Mouse (Mus musculus) neural tube, embryonic 13.5 days (tissue): ENCODE measurements at regions not wholly inside any gene's neighbourhood (a gene's known extent, or its start where the extent isn't known, plus 50 kb on each side); places are given as distances from the start of the nearest gene placed in this dataset.
"Not testable (repeated sequence)": the region's sequence is repeated elsewhere in the genome, so short reads cannot be mapped to it uniquely, and the experiment has no call there.

Experiments
- ATAC-seq: fragments of 200-750 bp; cut with Nextera tagmentation; 2 replicates; pipeline ENCODE4 v1.8.0; 2017; ENCODE audit warnings: low read depth, mild to moderate bottlenecking, moderate TSS enrichment, moderate library complexity
- H3K27ac ChIP-seq: fragments of 300-500 bp; sonication (generic); replicated peaks from 2 replicates; pipeline ENCODE4 v1.5.1; 2015; ENCODE audit warnings: moderate library complexity, mild to moderate bottlenecking, inconsistent platforms
- H3K27me3 ChIP-seq: fragments of 300-500 bp; sonication (generic); 2 replicates; pipeline ENCODE4 v1.6.1; 2015; ENCODE audit warnings: mild to moderate bottlenecking, inconsistent platforms
- H3K36me3 ChIP-seq: fragments of 300-500 bp; sonication (generic); 2 replicates; pipeline ENCODE4 v1.6.1; 2015; ENCODE audit warnings: mild to moderate bottlenecking, inconsistent platforms
- H3K4me1 ChIP-seq: fragments of 300-500 bp; sonication (generic); replicated peaks from 2 replicates; pipeline ENCODE4 v1.6.1; 2015; ENCODE audit warnings: inconsistent platforms
- H3K4me2 ChIP-seq: fragments of 300-500 bp; sonication (generic); 2 replicates; pipeline ENCODE4 v1.6.1; 2015; ENCODE audit warnings: inconsistent platforms, mild to moderate bottlenecking, moderate library complexity
- H3K4me3 ChIP-seq: fragments of 300-500 bp; sonication (generic); 2 replicates; pipeline ENCODE4 v1.5.1; 2015; ENCODE audit warnings: mild to moderate bottlenecking, inconsistent platforms
- H3K9ac ChIP-seq: fragments of 300-500 bp; sonication (generic); 2 replicates; pipeline ENCODE4 v1.6.1; 2015; ENCODE audit warnings: moderate library complexity, mild to moderate bottlenecking, inconsistent platforms
- H3K9me3 ChIP-seq: fragments of 300-500 bp; sonication (generic); 2 replicates; pipeline ENCODE4 v1.6.1; 2016; ENCODE audit warnings: inconsistent platforms
- WGBS: fragments of 180-500 bp; shearing (Covaris S2); methylation state at CpG from one replicate; pipeline ENCODE4 v1.1.7; 2015; 5-methylcytosine and 5-hydroxymethylcytosine counted together

DNA sequence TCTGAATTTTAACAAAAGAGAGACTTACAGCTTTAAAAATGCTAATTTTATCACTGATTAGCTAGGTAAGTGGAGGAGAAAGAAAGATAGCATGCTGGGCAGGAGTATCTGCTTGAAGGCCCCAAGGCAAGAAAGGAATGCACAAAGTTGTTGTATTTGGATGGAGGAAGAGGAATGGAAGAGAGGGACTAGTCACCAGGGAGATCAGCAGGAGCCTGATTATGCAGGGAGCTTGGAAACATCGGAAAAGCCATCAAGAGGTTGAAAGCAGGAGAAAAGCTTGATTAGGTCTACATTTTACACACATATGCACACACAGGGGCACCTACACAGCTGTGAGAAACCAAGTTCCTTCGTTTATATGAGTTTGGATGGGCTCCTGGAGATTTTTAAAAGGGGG is 188.1 kb downstream of the Lyplal1 start:
- Histone ChIP-seq H3K9ac (no peak overlapping the region), H3K4me1 (no peaks in the 10 kb centered on the region), H3K4me2 (no peak overlapping the region), H3K27me3 (no peaks in the 10 kb centered on the region), H3K9me3 (no peaks in the 10 kb centered on the region), H3K4me3 (no peak overlapping the region), H3K36me3 (no peaks in the 10 kb centered on the region), H3K27ac (no peak overlapping the region)
- 17% methylated on average over 2 of the region's 2 CpGs for WGBS
- ATAC-seq = no peak

DNA sequence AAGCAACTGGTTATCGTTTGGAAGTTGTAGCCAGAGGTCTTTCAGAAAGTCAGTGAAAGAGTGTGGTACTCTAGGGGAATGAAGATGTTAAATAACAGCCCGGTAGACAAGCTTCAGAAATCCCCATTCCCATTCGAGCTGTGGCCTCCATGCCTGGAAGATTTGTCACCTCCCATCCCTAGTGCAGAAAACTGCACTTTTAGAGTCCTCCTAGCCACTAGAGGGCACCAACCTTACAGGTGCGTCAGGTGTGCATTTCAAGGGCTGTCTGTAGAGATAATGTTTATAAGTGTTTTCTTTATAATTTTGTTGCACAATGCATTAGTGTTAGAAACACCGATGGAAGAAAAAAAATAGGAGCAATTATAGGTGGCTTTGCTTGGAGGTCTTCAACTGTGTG is 187.3 kb downstream of the Lyplal1 start:
- no peaks in the 10 kb centered on the region for H3K27me3 ChIP-seq
- WGBS = 86% methylated on average over 5 of the region's 5 CpGs
- no peaks in the 10 kb centered on the region for H3K36me3 ChIP-seq
- ATAC-seq = no peak
- H3K27ac ChIP-seq = no peak overlapping the region
- H3K9ac ChIP-seq = no peak overlapping the region
- no peak overlapping the region for H3K4me3 ChIP-seq
- H3K4me1 ChIP-seq = no peaks in the 10 kb centered on the region
- no peaks in the 10 kb centered on the region for H3K9me3 ChIP-seq
- H3K4me2 ChIP-seq = no peak overlapping the region

DNA sequence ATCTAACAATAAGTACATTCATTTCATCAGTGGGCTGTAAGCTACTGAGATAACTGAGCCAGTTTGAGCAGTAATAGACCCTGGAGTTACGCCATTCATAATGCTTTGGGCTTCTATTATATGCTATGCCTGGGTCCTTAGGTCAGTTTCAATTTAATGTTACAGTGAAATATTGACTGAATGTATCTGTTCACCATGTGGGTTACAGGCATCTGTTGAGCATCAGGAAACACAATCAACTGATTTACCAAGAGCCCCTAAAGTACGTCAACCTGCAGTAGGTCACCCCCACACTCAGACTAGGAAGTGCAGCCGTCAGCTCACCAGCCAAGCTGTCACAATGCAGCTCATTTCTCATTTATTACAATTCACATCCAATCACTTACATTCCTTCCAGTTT is 183.5 kb downstream of the Lyplal1 start:
- no peak overlapping the region for H3K9ac ChIP-seq
- no peaks in the 10 kb centered on the region for H3K4me1 ChIP-seq
- 90% methylated on average over 3 of the region's 3 CpGs for WGBS
- H3K9me3 ChIP-seq = no peaks in the 10 kb centered on the region
- no peak for ATAC-seq
- H3K4me3 ChIP-seq = no peak overlapping the region
- H3K4me2 ChIP-seq = no peak overlapping the region
- H3K36me3 ChIP-seq = no peaks in the 10 kb centered on the region
- no peak overlapping the region for H3K27ac ChIP-seq
- H3K27me3 ChIP-seq = no peaks in the 10 kb centered on the region

DNA sequence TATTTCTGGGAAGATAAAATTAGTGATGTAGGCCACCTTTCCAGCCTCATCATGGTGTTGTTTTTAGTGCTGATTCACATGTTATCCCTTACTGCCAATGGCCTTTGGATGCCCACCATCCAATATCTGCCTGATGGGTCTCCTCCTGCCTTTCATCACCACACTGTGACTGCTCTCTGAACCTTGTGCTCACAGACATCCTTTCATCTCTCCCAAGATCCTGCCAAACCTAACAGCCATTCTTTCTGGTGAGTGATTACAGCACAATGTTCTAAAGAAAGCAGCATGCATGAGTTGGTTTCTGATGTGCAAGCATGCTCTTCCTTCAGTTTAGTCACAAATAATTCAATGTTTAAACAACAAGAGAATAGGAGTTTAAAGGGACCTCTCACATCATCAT is 180.1 kb downstream of the Lyplal1 start:
- no peak for ATAC-seq
- Histone ChIP-seq H3K27ac (no peak overlapping the region), H3K4me2 (no peak overlapping the region), H3K4me1 (no peaks in the 10 kb centered on the region), H3K36me3 (no peaks in the 10 kb centered on the region), H3K27me3 (no peaks in the 10 kb centered on the region), H3K4me3 (no peak overlapping the region), H3K9me3 (no peaks in the 10 kb centered on the region), H3K9ac (no peak overlapping the region)

DNA sequence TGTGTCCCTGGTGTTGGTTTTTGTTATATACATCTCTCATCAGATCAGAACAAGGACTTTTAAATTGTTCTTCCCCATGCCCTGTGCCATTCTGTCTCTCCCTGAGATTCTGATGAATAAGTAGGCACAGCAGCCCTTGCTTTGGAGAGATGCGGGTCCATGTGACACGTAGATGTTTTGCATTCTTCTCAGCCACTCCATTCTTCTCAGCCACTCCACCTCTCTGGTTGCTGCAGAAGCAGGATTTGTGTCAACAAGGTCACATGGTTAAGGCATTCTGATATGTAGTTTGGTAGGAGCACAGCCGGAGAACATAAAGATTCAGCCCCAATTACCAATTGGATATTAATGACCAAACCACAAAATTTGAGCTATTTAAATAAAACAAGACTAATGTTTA is 177.2 kb downstream of the Lyplal1 start:
- WGBS = 83% methylated on average over 3 of the region's 3 CpGs
- no peaks in the 10 kb centered on the region for H3K27me3 ChIP-seq
- H3K9me3 ChIP-seq = no peaks in the 10 kb centered on the region
- H3K4me1 ChIP-seq = no peaks in the 10 kb centered on the region
- ATAC-seq = no peak
- H3K27ac ChIP-seq = no peak overlapping the region
- H3K36me3 ChIP-seq = no peaks in the 10 kb centered on the region
- H3K4me2 ChIP-seq = no peak overlapping the region
- H3K4me3 ChIP-seq = no peak overlapping the region
- no peak overlapping the region for H3K9ac ChIP-seq

DNA sequence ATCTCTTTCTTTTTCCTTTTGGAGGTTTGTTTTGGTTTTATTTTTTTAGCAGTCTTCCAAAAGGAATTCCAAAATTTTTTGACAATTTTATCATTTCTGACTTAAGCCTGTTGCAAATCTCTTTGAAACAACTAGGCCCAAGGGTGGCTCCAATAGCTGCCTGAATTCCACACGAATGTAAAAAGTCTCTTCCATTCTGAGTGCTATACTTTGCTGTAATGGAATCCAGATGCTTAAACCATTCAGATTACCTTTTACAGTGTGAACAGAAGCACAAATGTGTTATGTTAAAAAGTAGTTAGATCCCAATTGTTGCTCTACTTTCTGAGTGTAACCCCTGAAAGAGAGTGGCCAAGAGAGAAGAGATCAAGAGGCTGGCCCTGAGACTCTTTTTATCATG is 176.6 kb downstream of the Lyplal1 start:
- H3K27ac ChIP-seq = no peak overlapping the region
- no peaks in the 10 kb centered on the region for H3K4me1 ChIP-seq
- no peaks in the 10 kb centered on the region for H3K36me3 ChIP-seq
- H3K4me3 ChIP-seq = no peak overlapping the region
- no peaks in the 10 kb centered on the region for H3K9me3 ChIP-seq
- ATAC-seq = no peak
- H3K4me2 ChIP-seq = no peak overlapping the region
- 70% methylated on average over 1 of the region's 1 CpGs for WGBS
- no peaks in the 10 kb centered on the region for H3K27me3 ChIP-seq
- no peak overlapping the region for H3K9ac ChIP-seq

DNA sequence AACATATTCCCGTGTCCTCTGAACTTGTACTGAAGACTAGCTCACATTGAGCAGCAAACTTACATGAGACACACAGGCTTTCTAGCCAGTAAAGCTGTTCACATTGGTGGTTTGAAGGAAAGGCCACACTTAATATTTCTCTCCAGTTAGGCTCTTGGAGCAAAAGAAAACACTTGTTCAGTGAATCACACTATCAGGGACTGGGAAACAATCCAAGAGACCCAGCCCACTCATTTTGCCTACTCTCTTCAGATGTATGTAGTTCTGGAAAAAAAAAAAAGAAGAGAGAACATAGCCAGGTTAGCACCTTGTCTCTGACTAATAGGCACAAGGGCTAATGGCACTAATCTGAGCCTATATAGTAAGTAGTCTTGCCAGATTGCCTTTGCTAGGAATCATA is 165.9 kb downstream of the Lyplal1 start:
- no peak overlapping the region for H3K4me3 ChIP-seq
- no peaks in the 10 kb centered on the region for H3K27me3 ChIP-seq
- H3K9me3 ChIP-seq = no peaks in the 10 kb centered on the region
- H3K4me1 ChIP-seq = no peaks in the 10 kb centered on the region
- H3K27ac ChIP-seq = no peak overlapping the region
- no peak for ATAC-seq
- no peak overlapping the region for H3K4me2 ChIP-seq
- WGBS = 89% methylated on average over 1 of the region's 1 CpGs
- H3K36me3 ChIP-seq = no peaks in the 10 kb centered on the region
- no peak overlapping the region for H3K9ac ChIP-seq

DNA sequence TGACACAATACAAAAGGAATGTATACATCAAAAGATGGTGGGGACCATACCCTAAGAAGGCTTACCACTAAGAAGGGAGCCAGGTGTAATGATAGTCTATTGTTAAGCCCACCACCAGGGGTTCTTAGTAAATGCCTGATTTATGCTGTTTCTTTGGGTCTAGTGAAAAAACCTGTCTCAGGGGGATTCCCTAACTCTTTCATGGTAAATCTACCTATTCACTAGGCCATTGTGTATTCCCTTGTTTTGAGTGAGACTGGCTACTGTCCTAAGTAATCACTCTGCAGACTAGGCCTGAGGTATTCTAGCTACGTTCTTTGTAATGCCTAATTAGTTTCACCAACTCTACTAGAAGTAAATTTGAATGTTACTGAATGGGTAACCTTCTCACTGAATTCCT is 161.3 kb downstream of the Lyplal1 start:
- not testable (repeated sequence) for H3K36me3 ChIP-seq, ATAC-seq, H3K9ac ChIP-seq, H3K9me3 ChIP-seq, H3K4me3 ChIP-seq, H3K27ac ChIP-seq, H3K27me3 ChIP-seq, H3K4me1 ChIP-seq, H3K4me2 ChIP-seq
- 22% methylated on average over 1 of the region's 1 CpGs for WGBS

DNA sequence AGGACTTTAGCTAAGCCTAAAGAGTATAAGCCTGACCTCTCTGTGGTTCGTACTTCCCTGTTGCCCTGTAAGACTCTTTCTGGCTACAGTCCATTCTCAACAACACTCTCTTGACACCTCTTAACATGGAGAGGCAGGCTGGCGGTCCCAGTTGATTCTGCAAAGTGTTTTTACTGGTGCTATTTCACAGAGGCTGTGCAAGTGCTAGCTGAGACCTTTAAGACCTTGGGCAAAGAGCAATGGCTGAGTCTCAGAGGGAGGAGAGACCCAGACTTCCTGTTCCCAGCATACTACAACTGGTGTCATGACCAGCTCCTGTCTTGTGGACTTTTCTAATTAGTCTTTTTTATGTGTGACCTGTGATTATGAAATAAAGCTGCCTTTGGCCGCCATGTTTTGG is 159.6 kb downstream of the Lyplal1 start:
- Histone ChIP-seq H3K4me2 (no peak overlapping the region), H3K4me1 (no peaks in the 10 kb centered on the region), H3K4me3 (no peak overlapping the region), H3K9me3 (no peaks in the 10 kb centered on the region), H3K27me3 (no peaks in the 10 kb centered on the region), H3K9ac (no peak overlapping the region), H3K36me3 (no peaks in the 10 kb centered on the region), H3K27ac (no peak overlapping the region)
- WGBS = 87% methylated on average over 3 of the region's 3 CpGs
- ATAC-seq = no peak

DNA sequence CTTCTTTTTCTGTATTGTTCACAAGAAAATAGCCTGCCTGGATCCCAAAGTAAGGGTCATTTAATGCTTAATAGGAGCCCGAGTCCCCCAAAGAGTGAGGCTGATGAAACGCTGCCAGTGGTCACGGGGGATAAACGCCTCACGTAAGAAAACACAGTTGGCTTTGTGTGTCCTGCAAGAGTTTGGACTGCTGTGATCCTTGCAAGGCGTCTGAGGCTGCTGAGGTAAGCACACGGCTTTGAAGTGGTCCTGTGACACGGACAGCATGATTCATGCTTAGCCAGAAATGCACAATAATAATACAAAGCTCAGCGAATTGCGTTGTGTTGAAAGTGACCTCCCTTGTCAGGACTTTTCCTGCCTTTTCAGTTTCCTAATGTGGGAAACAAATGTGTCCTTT is 158.8 kb downstream of the Lyplal1 start:
- H3K36me3 ChIP-seq = no peaks in the 10 kb centered on the region
- no peaks in the 10 kb centered on the region for H3K27me3 ChIP-seq
- ATAC-seq = no peak
- H3K4me3 ChIP-seq = no peak overlapping the region
- H3K4me1 ChIP-seq = no peaks in the 10 kb centered on the region
- no peaks in the 10 kb centered on the region for H3K9me3 ChIP-seq
- 42% methylated on average over 10 of the region's 10 CpGs for WGBS
- no peak overlapping the region for H3K27ac ChIP-seq
- no peak overlapping the region for H3K9ac ChIP-seq
- H3K4me2 ChIP-seq = no peak overlapping the region

DNA sequence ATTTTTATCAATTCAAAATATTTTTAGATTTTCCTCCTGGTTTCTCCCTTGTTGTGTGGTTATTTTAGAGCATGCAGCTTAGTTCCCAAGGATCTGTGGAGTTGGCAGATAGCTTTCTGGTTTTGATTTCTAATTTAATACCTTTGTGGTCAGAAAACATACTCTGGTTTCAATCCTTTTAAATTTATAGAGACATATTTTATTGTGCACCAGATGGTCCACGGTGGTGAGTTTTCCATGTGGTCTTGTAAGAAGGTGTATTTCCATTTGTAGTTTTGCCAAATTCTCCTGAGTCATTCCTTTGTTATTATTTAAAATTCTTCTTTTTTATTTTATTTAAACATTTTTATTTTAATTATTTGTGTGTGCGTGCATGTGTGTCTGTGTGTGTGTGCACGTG is 154.5 kb downstream of the Lyplal1 start:
- 87% methylated on average over 3 of the region's 3 CpGs for WGBS
- H3K9ac ChIP-seq = no peak overlapping the region
- no peaks in the 10 kb centered on the region for H3K27me3 ChIP-seq
- no peak overlapping the region for H3K4me3 ChIP-seq
- H3K36me3 ChIP-seq = no peaks in the 10 kb centered on the region
- H3K9me3 ChIP-seq = no peaks in the 10 kb centered on the region
- no peak overlapping the region for H3K4me2 ChIP-seq
- no peak overlapping the region for H3K27ac ChIP-seq
- no peak for ATAC-seq
- no peaks in the 10 kb centered on the region for H3K4me1 ChIP-seq

DNA sequence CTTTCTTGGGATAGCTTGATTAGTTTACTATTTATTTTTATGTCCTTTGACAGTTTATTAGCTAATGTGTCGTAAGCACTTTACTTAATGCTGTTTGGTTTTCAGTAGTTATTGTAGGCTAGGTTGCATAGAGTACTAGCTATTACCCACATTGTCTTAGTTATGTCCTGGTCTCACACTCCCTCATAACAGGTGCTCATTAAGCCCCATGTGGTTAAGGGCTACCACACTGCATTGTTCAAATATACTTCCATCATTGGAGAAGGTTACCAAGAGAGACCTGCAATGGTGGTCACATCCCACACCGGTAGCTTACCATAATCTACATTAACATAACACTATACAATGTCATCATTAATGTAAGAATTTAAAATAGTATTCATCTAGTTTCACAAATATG is 153.3 kb downstream of the Lyplal1 start:
- Histone ChIP-seq H3K27ac (no peak overlapping the region), H3K9me3 (no peaks in the 10 kb centered on the region), H3K27me3 (no peaks in the 10 kb centered on the region), H3K4me3 (no peak overlapping the region), H3K4me2 (no peak overlapping the region), H3K4me1 (no peaks in the 10 kb centered on the region), H3K36me3 (no peaks in the 10 kb centered on the region), H3K9ac (no peak overlapping the region)
- WGBS = 95% methylated on average over 2 of the region's 2 CpGs
- ATAC-seq = no peak

DNA sequence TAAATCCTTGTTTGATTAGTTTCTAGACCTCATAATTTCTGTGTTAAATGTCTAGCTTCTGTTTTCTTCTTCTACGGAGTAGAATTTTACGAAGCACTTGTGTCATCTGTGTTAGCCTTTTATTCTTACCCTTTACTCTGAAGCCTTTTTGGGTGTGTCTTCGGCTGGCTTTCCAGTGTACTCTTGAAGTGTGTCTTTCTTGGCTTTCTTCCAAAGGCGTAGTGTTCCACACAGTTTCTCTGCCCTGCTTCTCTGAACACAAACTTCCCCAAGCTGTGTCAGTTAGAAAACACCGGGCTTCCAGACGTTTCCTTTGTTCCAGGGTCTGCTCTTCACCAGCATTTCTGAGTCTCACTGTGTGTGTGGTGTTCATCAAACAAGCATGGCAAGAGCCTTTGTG is 152.7 kb downstream of the Lyplal1 start:
- ATAC-seq = no peak
- Histone ChIP-seq H3K27ac (no peak overlapping the region), H3K9me3 (no peaks in the 10 kb centered on the region), H3K4me3 (no peak overlapping the region), H3K36me3 (no peaks in the 10 kb centered on the region), H3K27me3 (no peaks in the 10 kb centered on the region), H3K4me1 (no peaks in the 10 kb centered on the region), H3K4me2 (no peak overlapping the region), H3K9ac (no peak overlapping the region)
- 69% methylated on average over 6 of the region's 6 CpGs for WGBS

DNA sequence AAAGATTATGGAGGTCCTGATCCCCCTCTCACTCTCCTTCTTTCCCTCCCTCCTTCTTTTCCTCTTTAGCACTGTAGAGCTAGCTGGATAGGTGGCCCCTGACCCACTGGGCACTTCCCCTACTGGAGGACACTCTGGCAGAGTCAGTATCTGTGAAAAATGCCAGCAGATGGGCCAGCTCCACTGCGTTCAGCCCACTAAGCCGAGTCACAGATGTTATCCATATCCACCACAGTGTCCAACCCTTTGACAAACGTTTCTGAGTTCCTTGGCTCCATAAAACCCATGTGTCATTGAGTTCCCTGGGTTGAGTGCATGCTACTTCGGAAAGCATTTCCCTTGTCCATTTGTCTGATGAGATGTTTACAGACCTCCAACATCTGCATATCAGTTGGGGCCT is 149.9 kb downstream of the Lyplal1 start:
- no peak overlapping the region for H3K27ac ChIP-seq
- no peaks in the 10 kb centered on the region for H3K9me3 ChIP-seq
- no peak for ATAC-seq
- no peak overlapping the region for H3K4me3 ChIP-seq
- H3K4me2 ChIP-seq = no peak overlapping the region
- 89% methylated on average over 4 of the region's 4 CpGs for WGBS
- H3K36me3 ChIP-seq = no peaks in the 10 kb centered on the region
- H3K4me1 ChIP-seq = no peaks in the 10 kb centered on the region
- H3K9ac ChIP-seq = no peak overlapping the region
- no peaks in the 10 kb centered on the region for H3K27me3 ChIP-seq
